Mouse (Mus musculus): ENCODE measurements at regions not wholly inside any gene's neighbourhood (a gene's known extent, or its start where the extent isn't known, plus 50 kb on each side); places are given as distances from the start of the nearest gene placed in this dataset.
"Not testable (repeated sequence)": the region's sequence is repeated elsewhere in the genome, so short reads cannot be mapped to it uniquely, and the experiment has no call there.

GRCm38 (mm10) chr12:113423736-113424597, 65.3 kb upstream of the Adam6b start:
- DNase-seq (ENCODE audit: low read depth, low spot score), result no peak

GRCm38 (mm10) chr12:113424598-113425208, 64.6 kb upstream of the Adam6b start:
- not testable (repeated sequence) for DNase-seq (ENCODE audit: low read depth, low spot score)

GRCm38 (mm10) chr12:113425209-113426070, 63.9 kb upstream of the Adam6b start:
- peak; percentile 30 for DNase-seq (ENCODE audit: low read depth, low spot score)

GRCm38 (mm10) chr12:113426636-113427035, 62.7 kb upstream of the Adam6b start:
- peak; percentile 66 for DNase-seq (ENCODE audit: low read depth, low spot score)

- DNase-seq (ENCODE audit: low read depth, low spot score), result peak; percentile 93
These were observed 62.0 kb upstream of the Adam6b start for GRCm38 (mm10) chr12:113427339-113427738.

DNA sequence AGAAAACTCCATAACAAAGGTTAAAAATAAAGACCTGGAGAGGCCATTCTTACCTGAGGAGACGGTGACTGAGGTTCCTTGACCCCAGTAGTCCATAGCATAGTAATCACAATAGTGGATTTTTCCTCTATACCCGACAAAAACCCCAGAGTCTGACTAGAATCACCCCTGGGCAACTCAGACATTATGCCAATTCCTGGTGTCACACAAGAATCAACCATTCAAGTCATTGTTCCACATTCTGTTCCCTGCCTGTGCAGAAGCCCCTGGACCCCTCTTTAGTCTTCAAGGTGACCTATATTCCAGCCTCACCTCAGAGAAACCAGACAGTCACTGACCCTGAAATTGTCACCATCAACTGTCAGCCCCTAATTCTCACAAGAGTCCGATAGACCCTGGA, 60.9 kb upstream of the Adam6b start:
- DNase-seq (ENCODE audit: low read depth, low spot score), result peak; percentile 62

DNA sequence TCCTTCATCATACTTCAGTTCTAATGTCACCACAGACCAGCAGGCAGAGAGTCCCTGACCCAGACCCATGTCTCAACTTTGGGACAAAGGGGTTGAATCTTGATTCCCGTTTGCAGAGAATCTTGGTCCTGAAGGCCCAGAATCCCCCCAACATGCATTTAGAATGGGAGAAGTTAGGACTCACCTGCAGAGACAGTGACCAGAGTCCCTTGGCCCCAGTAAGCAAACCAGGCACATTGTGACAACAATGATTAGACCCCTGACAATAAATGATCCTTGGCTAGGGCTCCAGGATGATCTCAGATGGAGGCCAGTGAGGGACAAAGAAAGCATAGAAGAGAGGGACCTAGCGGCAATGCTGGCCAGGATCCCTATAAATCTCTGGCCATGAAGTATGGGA, 60.4 kb upstream of the Adam6b start:
- DNase-seq (ENCODE audit: low read depth, low spot score), result no peak

DNA sequence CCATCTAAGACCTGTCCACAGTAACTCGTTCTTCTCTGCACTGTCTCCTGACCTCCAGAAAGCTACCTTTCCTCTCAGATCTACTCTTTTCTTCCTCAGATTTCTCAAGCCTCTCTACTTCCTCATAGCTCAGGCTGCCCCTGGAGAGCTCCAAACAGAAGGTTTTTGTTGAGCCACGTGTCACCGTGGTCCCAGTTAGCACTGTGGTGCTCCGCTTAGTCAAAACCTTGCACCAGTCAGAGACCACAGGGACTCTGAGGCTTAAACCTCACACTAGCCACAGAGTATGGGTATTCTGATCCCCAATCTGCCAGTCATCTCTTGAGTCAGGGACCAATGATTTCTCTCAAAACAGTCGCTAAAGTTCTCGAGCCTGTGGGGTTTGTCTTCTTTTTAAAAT, 59.0 kb upstream of the Adam6b start:
- no peak for DNase-seq (ENCODE audit: low read depth, low spot score)

All from A20 (cell line).